Mouse (Mus musculus): ENCODE measurements around the gene P4hb. TPM values are rescaled to one million over a fixed set of nuclear protein-coding genes. Genes with fewer than 3 reads are reported as not detected.

P4hb gene
- total RNA-seq (2014; rRNA removed) = 162 and 174 TPM in 2 replicates
- polyA plus RNA-seq (2015; fragmentation: Nextera tagmentation; extraction: Ambion mirVana) = 208 and 218 TPM in 2 replicates

GRCm38 (mm10) chr11:120572752-120573584, at the start of gene P4hb:
Gene P4hb, minus strand, starts transcription at chr11:120573253.
- Histone ChIP-seq H3K27me3 (ENCODE audit: insufficient read depth, low read length) (no peaks in the 10 kb centered on the region), H3K9me3 (ENCODE audit: low read length) (no peaks in the 10 kb centered on the region), H3K9ac (peak within 1 kb of the TSS; percentile 72), H3K4me1 (ENCODE audit: insufficient read depth) (0 out of 2 replicates have a peak, but pooled peaks cover 7% of the 10 kb centered on the region), H3K27ac (ENCODE audit: low read depth, low read length) (peak within 1 kb of the TSS; percentile 84), H3K4me3 (ENCODE audit: low read depth, low read length) (peak within 1 kb of the TSS; percentile 71), H3K4me2 (ENCODE audit: low read depth) (peak within 1 kb of the TSS; percentile 73), H3K36me3 (ENCODE audit: insufficient read depth) (peaks cover 36% of the 10 kb centered on the region)
- TF ChIP-seq CTCF (IDR thresholded peaks at IDR 0.05; ENCODE audit: low read depth) = no peak; the same call in 1 of the 2 replicates
- ATAC-seq = peak; percentile 96
- 2% methylated on average over 93 of the region's 94 CpGs for WGBS
- DNase-seq = peak; percentile 100

GRCm38 (mm10) chr11:120622805-120623204, 49.8 kb upstream of the P4hb start:
- peaks cover 5% of the 10 kb centered on the region for H3K4me1 ChIP-seq (ENCODE audit: insufficient read depth)
- WGBS = 90% methylated on average over 6 of the region's 6 CpGs
- no peak overlapping the region for H3K4me2 ChIP-seq (ENCODE audit: low read depth)
- DNase-seq = no peak
- H3K4me3 ChIP-seq (ENCODE audit: low read depth, low read length) = no peak overlapping the region
- no peak for ATAC-seq
- no peaks in the 10 kb centered on the region for H3K27me3 ChIP-seq (ENCODE audit: insufficient read depth, low read length)
- no peak for TF ChIP-seq CTCF (IDR thresholded peaks at IDR 0.05; ENCODE audit: low read depth)
- H3K36me3 ChIP-seq (ENCODE audit: insufficient read depth) = peaks cover 56% of the 10 kb centered on the region
- H3K9ac ChIP-seq = no peak overlapping the region
- no peaks in the 10 kb centered on the region for H3K9me3 ChIP-seq (ENCODE audit: low read length)
- H3K27ac ChIP-seq (ENCODE audit: low read depth, low read length) = no peak overlapping the region

- Histone ChIP-seq H3K27me3 (ENCODE audit: insufficient read depth, low read length) (no peaks in the 10 kb centered on the region), H3K4me1 (ENCODE audit: insufficient read depth) (peaks cover 11% of the 10 kb centered on the region), H3K36me3 (ENCODE audit: insufficient read depth) (peaks cover 49% of the 10 kb centered on the region), H3K4me2 (ENCODE audit: low read depth) (no peak overlapping the region), H3K27ac (ENCODE audit: low read depth, low read length) (no peak overlapping the region), H3K9ac (no peak overlapping the region), H3K9me3 (ENCODE audit: low read length) (no peaks in the 10 kb centered on the region), H3K4me3 (ENCODE audit: low read depth, low read length) (no peak overlapping the region)
- ATAC-seq (no peak), DNase-seq (no peak)
- WGBS = 92% methylated on average over 14 of the region's 14 CpGs
- TF ChIP-seq CTCF (IDR thresholded peaks at IDR 0.05; ENCODE audit: low read depth) = no peak
Measured at GRCm38 (mm10) chr11:120620195-120620594, 47.1 kb upstream of the P4hb start.

GRCm38 (mm10) chr11:120618619-120619535, 45.8 kb upstream of the P4hb start:
- Histone ChIP-seq H3K9me3 (ENCODE audit: low read length) (no peaks in the 10 kb centered on the region), H3K4me1 (ENCODE audit: insufficient read depth) (peaks cover 9% of the 10 kb centered on the region), H3K9ac (no peak overlapping the region), H3K36me3 (ENCODE audit: insufficient read depth) (peaks cover 55% of the 10 kb centered on the region), H3K4me3 (ENCODE audit: low read depth, low read length) (no peak overlapping the region), H3K27ac (ENCODE audit: low read depth, low read length) (peak overlapping the region; percentile 23; the same call in 1 of the 2 replicates), H3K27me3 (ENCODE audit: insufficient read depth, low read length) (no peaks in the 10 kb centered on the region), H3K4me2 (ENCODE audit: low read depth) (no peak overlapping the region)
- no peak for ATAC-seq
- no peak for TF ChIP-seq CTCF (IDR thresholded peaks at IDR 0.05; ENCODE audit: low read depth)
- 95% methylated on average over 25 of the region's 25 CpGs for WGBS
- no peak for DNase-seq

- Histone ChIP-seq H3K4me3 (ENCODE audit: low read depth, low read length) (peak within 1 kb of the TSS; percentile 86), H3K4me2 (ENCODE audit: low read depth) (peak within 1 kb of the TSS; percentile 73), H3K36me3 (ENCODE audit: insufficient read depth) (peaks cover 60% of the 10 kb centered on the region), H3K9ac (peak within 1 kb of the TSS; percentile 92), H3K4me1 (ENCODE audit: insufficient read depth) (peaks cover 9% of the 10 kb centered on the region), H3K9me3 (ENCODE audit: low read length) (no peaks in the 10 kb centered on the region), H3K27me3 (ENCODE audit: insufficient read depth, low read length) (no peaks in the 10 kb centered on the region), H3K27ac (ENCODE audit: low read depth, low read length) (peak within 1 kb of the TSS; percentile 74)
- TF ChIP-seq CTCF (IDR thresholded peaks at IDR 0.05; ENCODE audit: low read depth) = no peak
- DNase-seq (peak; percentile 95), ATAC-seq (peak; percentile 99)
- WGBS = under 1% methylated on average over 56 of the region's 56 CpGs
Measured at GRCm38 (mm10) chr11:120617519-120618112, 44.6 kb upstream of the P4hb start, which contains the start of gene Pcyt2. Gene Pcyt2, minus strand, starts transcription at chr11:120617936.

- no peak for TF ChIP-seq CTCF (IDR thresholded peaks at IDR 0.05; ENCODE audit: low read depth)
- peak overlapping the region; percentile 86 for H3K4me3 ChIP-seq (ENCODE audit: low read depth, low read length)
- H3K9ac ChIP-seq = peak overlapping the region; percentile 92
- H3K4me1 ChIP-seq (ENCODE audit: insufficient read depth) = peaks cover 9% of the 10 kb centered on the region
- peak overlapping the region; percentile 74 for H3K27ac ChIP-seq (ENCODE audit: low read depth, low read length)
- H3K36me3 ChIP-seq (ENCODE audit: insufficient read depth) = peaks cover 62% of the 10 kb centered on the region
- H3K4me2 ChIP-seq (ENCODE audit: low read depth) = peak overlapping the region; percentile 73
- 52% methylated on average over 4 of the region's 4 CpGs for WGBS
- DNase-seq (no peak), ATAC-seq (no peak)
- no peaks in the 10 kb centered on the region for H3K27me3 ChIP-seq (ENCODE audit: insufficient read depth, low read length)
- H3K9me3 ChIP-seq (ENCODE audit: low read length) = no peaks in the 10 kb centered on the region
Measured at GRCm38 (mm10) chr11:120616617-120617294, 43.7 kb upstream of the P4hb start.
